Mouse (Mus musculus) kidney, adult 18-20 months (tissue): Measurements from ENCODE around the gene Spc24.

Experiments used
- DNase-seq: peaks from one replicate; pipeline ENCODE4 v3.0.0; 2021

The Spc24 gene

GRCm38 (mm10) chr9:21747238-21747774, 12.8 kb downstream of the Spc24 start:
- no peak for DNase-seq

- no peak for DNase-seq
Observed at GRCm38 (mm10) chr9:21741514-21741913, 18.6 kb downstream of the Spc24 start.

- no peak for DNase-seq
Observed at GRCm38 (mm10) chr9:21740427-21740826, 19.7 kb downstream of the Spc24 start.

GRCm38 (mm10) chr9:21738776-21739175, 21.3 kb downstream of the Spc24 start:
- no peak for DNase-seq

GRCm38 (mm10) chr9:21737188-21737587, 22.9 kb downstream of the Spc24 start:
- DNase-seq = no peak

GRCm38 (mm10) chr9:21736580-21736979, 23.5 kb downstream of the Spc24 start:
- DNase-seq = peak; percentile 54

- DNase-seq = peak; percentile 26
Observed at GRCm38 (mm10) chr9:21735126-21735525, 25.0 kb downstream of the Spc24 start.

GRCm38 (mm10) chr9:21733989-21734388, 26.1 kb downstream of the Spc24 start:
- DNase-seq = no peak

- DNase-seq = no peak
Observed at GRCm38 (mm10) chr9:21733446-21733845, 26.7 kb downstream of the Spc24 start.

GRCm38 (mm10) chr9:21732288-21732687, 27.8 kb downstream of the Spc24 start:
- DNase-seq = no peak

GRCm38 (mm10) chr9:21729264-21729663, 30.8 kb downstream of the Spc24 start:
- DNase-seq = no peak

- DNase-seq = no peak
Observed at GRCm38 (mm10) chr9:21728261-21728832, 31.8 kb downstream of the Spc24 start.

GRCm38 (mm10) chr9:21726218-21726975, 33.7 kb downstream of the Spc24 start:
- DNase-seq = no peak

GRCm38 (mm10) chr9:21725224-21726121, 34.6 kb downstream of the Spc24 start:
- no peak for DNase-seq

GRCm38 (mm10) chr9:21724147-21724536, 36.0 kb downstream of the Spc24 start:
- peak; percentile 89 for DNase-seq

GRCm38 (mm10) chr9:21723377-21724146, 36.5 kb downstream of the Spc24 start, which contains the start of gene Ldlr:
TSS of gene Ldlr (plus strand) at chr9:21723483.
- DNase-seq = peak; percentile 85

- DNase-seq = no peak
Observed at GRCm38 (mm10) chr9:21721036-21721435, 39.1 kb downstream of the Spc24 start.

GRCm38 (mm10) chr9:21717015-21717414, 43.1 kb downstream of the Spc24 start:
- no peak for DNase-seq

- no peak for DNase-seq
Observed at GRCm38 (mm10) chr9:21715298-21715697, 44.8 kb downstream of the Spc24 start.

GRCm38 (mm10) chr9:21709340-21709739, 50.8 kb downstream of the Spc24 start:
- no peak for DNase-seq

- peak; percentile 43 for DNase-seq
Observed at GRCm38 (mm10) chr9:21706586-21707265, 53.4 kb downstream of the Spc24 start.

- no peak for DNase-seq
Observed at GRCm38 (mm10) chr9:21706085-21706484, 54.0 kb downstream of the Spc24 start.
